Mouse (Mus musculus) kidney, adult 2 months (tissue): ENCODE results near the gene Morn5. TPM values are rescaled to one million over a fixed set of nuclear protein-coding genes. Genes with fewer than 3 reads are reported as not detected.

Experiments used
- DNase-seq: peaks from one replicate; pipeline ENCODE4 v3.0.0; 2021
- H3K27ac ChIP-seq: fragments of 200-500 bp; 2 replicates; pipeline ENCODE4 v1.5.1; 2012; ENCODE audit warnings: low read depth, low read length, control low read depth, inconsistent platforms; ENCODE audit not compliant: insufficient read depth
- H3K27me3 ChIP-seq: fragments of 200-500 bp; replicated peaks from 2 replicates; pipeline ENCODE4 v1.6.1; 2012; ENCODE audit warnings: mild to moderate bottlenecking, moderate library complexity, low read length, inconsistent platforms; ENCODE audit not compliant: control insufficient read depth, insufficient read depth
- H3K36me3 ChIP-seq: fragments of 200-500 bp; 2 replicates; pipeline ENCODE4 v1.6.1; 2012; ENCODE audit warnings: mild to moderate bottlenecking, moderate library complexity, low read length, inconsistent platforms; ENCODE audit not compliant: control insufficient read depth, insufficient read depth
- H3K4me1 ChIP-seq: fragments of 200-500 bp; 2 replicates; pipeline ENCODE4 v1.6.1; 2011; ENCODE audit warnings: low read length; ENCODE audit not compliant: control insufficient read depth, insufficient read depth
- H3K4me3 ChIP-seq: fragments of 200-500 bp; 2 replicates; pipeline ENCODE4 v1.5.1; 2011; ENCODE audit warnings: mild to moderate bottlenecking, low read depth, low read length, control low read depth; ENCODE audit not compliant: insufficient read depth
- CTCF ChIP-seq: fragments of 200-500 bp; conservative IDR thresholded peaks from 2 replicates; pipeline ENCODE4 v1.5.1; 2011; ENCODE audit warnings: low read depth, mild to moderate bottlenecking, control low read depth, low read length, moderate library complexity, mixed read lengths; ENCODE audit not compliant: insufficient read depth, insufficient read length
- POLR2A ChIP-seq: fragments of 200-500 bp; IDR thresholded peaks from one replicate; pipeline ENCODE4 v1.6.1; 2011; ENCODE audit warnings: low read depth, low read length, control low read depth
- WGBS: fragments of 180-500 bp; shearing (Covaris S2); methylation state at CpG from one replicate; pipeline ENCODE4 v1.1.7; 2018; 5-methylcytosine and 5-hydroxymethylcytosine counted together
- polyA plus RNA-seq: library from polyadenylated mRNA; depleted of rRNA; stranded (reverse); fragments of >200 nt; gene quantifications from 2 replicates; pipeline ENCODE4 v1.2.3, GENCODE M21; 2012

Morn5 gene
- polyA plus RNA-seq, 1 experiment = 1.7 TPM

DNA sequence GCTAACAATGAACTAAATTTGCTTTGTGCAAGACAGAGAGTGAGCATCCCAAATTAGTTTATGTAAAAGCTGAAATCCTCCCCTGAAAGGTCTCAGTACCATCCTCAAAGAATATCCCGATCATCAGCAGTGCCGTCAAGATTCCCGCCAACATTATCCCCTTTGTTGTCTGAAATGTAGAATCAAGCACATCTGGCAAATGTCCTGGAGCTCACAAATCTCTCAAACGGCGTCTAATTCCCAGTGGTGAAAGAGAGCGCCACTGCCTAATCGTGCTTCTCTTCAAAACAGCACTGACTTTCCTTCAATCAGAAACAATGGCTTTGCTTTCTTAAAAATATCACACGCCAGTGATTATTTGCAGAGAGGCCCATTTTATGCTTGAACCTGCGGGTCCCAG lies 17.9 kb downstream of the Morn5 start:
- DNase-seq = no peak
- Histone ChIP-seq H3K4me1 (no peaks in the 10 kb centered on the region), H3K27me3 (no peaks in the 10 kb centered on the region), H3K36me3 (no peaks in the 10 kb centered on the region), H3K4me3 (no peak overlapping the region), H3K27ac (no peak overlapping the region)
- 69% methylated on average over 9 of the region's 9 CpGs for WGBS
- TF ChIP-seq POLR2A = no peak
- TF ChIP-seq CTCF = no peak

DNA sequence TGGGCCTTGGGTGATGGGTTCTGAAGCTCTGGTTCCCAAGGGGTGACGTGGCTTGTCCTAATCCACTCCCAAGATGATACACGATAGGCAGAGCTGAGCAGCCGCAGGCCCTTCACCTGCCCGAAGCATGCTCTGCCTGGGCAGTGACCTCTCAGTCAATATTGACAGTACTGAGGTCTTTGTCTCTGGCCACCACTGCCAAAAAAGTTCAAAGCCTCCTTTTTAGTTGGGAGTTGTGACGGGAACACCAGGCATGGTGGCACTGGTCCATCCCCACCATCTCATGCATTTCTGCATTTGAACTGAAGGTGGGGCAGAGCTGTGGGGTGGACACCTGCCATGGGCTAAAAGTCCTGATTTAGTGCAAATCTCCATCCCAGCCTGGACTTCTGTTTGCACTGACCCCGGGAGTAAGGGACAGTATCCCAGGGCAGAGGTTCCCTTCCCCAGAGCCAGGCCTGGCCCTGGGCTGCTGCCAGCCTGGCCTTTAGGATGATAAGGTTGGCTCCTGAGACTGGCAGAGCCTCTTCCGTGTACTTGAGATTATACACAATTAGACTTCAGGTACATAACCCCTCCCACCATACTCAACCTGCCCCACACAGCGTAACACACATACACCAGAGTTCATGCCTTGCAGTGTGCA lies 22.5 kb downstream of the Morn5 start:
- WGBS = 86% methylated on average over 8 of the region's 8 CpGs
- no peak overlapping the region for H3K4me3 ChIP-seq
- H3K27me3 ChIP-seq = no peaks in the 10 kb centered on the region
- H3K4me1 ChIP-seq = no peaks in the 10 kb centered on the region
- H3K27ac ChIP-seq = no peak overlapping the region
- no peak for DNase-seq
- TF ChIP-seq CTCF (no peak; the same call in 1 of the 2 replicates), POLR2A (no peak)
- H3K36me3 ChIP-seq = no peaks in the 10 kb centered on the region

DNA sequence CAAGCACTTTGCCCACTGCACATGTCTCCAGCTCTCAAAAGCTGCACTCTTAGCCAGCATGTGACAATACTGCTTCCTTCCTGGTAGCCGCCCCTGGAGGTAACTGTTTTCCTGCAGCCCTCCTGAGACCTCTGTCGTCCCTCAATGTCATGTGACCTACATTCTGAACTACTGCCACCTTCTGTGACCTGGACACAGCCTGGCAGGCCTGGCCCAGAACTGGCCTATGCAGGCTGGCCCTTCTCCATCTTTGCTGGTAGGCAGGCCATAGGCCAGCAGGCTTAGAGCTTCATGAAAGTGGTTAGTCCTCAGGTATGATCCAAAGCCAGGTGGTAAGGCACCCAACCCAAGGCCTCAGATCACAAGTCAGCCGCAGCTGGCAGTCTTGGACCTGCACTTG lies 24.5 kb downstream of the Morn5 start:
- H3K4me1 ChIP-seq = no peaks in the 10 kb centered on the region
- no peak overlapping the region for H3K4me3 ChIP-seq
- TF ChIP-seq CTCF (no peak), POLR2A (no peak)
- 61% methylated on average over 3 of the region's 3 CpGs for WGBS
- H3K36me3 ChIP-seq = no peaks in the 10 kb centered on the region
- peak; percentile 37 for DNase-seq
- no peak overlapping the region for H3K27ac ChIP-seq
- no peaks in the 10 kb centered on the region for H3K27me3 ChIP-seq

DNA sequence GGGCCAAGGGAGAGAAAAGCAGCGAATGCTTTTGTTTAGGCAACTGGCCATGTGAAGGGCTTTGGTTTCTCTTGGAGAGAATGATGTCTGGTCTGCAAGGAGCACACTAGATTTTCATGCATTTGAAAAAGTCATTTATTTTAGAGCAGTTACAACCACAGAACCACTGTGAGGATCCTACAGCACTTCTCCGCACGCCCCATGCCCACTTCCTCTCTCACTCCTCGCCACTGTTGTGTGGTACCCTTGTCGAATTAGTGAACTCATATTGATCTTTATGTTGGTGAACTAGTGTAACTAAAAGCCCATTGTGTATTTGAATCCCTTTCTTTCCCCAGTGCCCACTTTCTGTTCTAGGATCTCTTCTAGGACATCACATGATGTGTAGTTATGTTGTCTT lies 26.0 kb downstream of the Morn5 start:
- H3K4me1 ChIP-seq = no peaks in the 10 kb centered on the region
- no peak for DNase-seq
- 93% methylated on average over 5 of the region's 5 CpGs for WGBS
- H3K36me3 ChIP-seq = no peaks in the 10 kb centered on the region
- H3K4me3 ChIP-seq = no peak overlapping the region
- TF ChIP-seq CTCF (no peak), POLR2A (no peak)
- H3K27ac ChIP-seq = no peak overlapping the region
- no peaks in the 10 kb centered on the region for H3K27me3 ChIP-seq

DNA sequence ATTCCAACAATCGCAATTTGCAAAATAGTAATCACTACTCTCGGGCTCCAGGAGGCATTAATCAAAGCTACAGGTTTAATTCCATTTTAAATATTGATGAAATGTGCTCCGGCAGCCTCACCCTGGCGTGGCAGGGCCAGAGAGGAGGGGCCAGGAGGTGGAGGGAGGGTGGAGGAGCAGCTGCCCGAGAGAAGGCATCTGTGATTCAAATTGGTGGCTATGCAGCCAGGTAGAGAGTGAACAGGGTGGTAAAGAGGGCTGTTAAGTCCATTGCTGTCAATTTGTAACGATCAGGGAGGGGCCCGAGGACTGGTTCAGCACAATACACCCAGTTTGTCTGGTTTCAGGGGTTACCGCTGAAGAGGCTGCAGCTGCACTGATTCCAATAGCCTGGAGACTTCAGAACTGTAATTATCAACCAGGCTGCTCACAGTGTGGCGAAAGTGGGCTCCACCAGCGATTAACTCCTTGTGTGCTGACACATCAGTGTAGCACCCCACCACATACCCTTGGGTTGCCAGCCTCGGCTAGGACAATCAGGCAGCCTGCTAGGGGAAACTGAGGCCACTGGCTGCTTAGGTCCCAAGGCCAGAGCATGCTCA lies 28.0 kb downstream of the Morn5 start:
- Histone ChIP-seq H3K27ac (no peak overlapping the region), H3K36me3 (no peaks in the 10 kb centered on the region), H3K4me1 (no peaks in the 10 kb centered on the region), H3K27me3 (no peaks in the 10 kb centered on the region), H3K4me3 (no peak overlapping the region)
- 24% methylated on average over 11 of the region's 11 CpGs for WGBS
- DNase-seq = no peak
- TF ChIP-seq CTCF (no peak), POLR2A (no peak)

DNA sequence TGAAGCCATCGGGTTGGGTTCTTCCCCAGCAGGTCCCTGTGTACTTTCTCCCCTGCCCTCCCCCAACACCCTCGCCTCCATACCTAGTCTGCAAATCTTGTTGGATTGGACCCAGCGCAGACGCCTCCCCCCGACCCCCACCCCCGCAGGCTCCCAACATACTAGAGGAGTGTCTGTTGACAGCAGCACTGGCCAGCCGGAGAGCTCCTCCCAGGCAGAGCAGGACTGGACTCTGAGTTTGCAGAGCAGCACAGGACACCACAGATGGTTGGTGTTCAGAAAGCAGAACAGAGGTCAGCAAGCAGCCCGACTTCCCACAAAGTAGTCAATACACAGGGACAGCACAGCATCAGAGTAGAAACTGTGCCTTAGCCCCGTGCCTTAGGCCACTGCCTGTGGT lies 32.2 kb downstream of the Morn5 start:
- 18% methylated on average over 9 of the region's 9 CpGs for WGBS
- peak; percentile 18 for DNase-seq
- Histone ChIP-seq H3K4me1 (no peaks in the 10 kb centered on the region), H3K27me3 (no peaks in the 10 kb centered on the region), H3K27ac (no peak overlapping the region), H3K36me3 (no peaks in the 10 kb centered on the region), H3K4me3 (no peak overlapping the region)
- no peak for TF ChIP-seq POLR2A
- no peak for TF ChIP-seq CTCF

DNA sequence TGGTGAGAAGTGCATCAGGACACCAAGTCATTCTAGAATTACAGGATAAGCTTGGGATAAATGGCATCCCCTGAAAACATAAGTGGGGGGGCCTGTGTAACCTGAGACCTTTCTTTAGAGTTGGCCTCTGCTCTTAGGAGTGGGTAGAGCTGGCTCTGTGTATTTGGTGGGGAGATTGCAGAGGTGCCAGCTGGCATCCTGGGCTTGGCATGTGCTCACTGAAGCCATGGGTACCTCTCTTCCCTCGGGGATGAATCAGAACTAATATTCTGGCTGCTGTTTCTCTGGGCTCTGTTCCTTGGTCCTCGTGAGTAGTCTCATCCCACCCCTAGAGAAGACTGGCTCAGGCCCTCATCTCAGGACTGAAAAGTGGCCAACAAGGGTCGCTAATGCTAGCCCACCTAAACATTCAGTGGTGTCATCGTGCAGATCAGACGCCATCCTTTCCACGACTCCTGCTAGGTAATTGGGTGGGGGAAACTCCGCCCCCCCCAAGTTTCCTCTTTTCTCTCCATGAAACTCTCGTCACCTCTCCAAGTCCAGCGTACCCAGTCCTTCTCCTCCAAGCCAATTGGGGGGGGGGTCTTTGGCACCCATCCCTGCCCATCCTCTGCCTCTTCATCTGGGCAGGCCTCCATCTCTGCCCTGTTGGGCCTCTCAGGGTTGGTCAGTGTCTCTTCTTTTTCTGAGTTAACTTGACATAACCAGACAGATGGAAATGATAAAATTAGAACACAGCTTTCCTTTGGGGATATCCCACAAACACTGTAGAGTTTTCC lies 33.7 kb downstream of the Morn5 start:
- no peaks in the 10 kb centered on the region for H3K27me3 ChIP-seq
- H3K36me3 ChIP-seq = no peaks in the 10 kb centered on the region
- TF ChIP-seq CTCF (no peak), POLR2A (no peak)
- WGBS = 84% methylated on average over 9 of the region's 9 CpGs
- DNase-seq = no peak
- H3K27ac ChIP-seq = no peak overlapping the region
- no peaks in the 10 kb centered on the region for H3K4me1 ChIP-seq
- no peak overlapping the region for H3K4me3 ChIP-seq
